1 mouse cellular context compared by ENCODE assay signal in genomic region chr14:123202848-123203247, GRCm38 (mm10).
A peak's percentile ranks its signal among the peaks of the same experiment; 100 is the strongest.
TF ChIP-seq lines count a peak whose summit lies in the region.

No protein-coding gene starts in this region.

TF ChIP-seq in MEL, 35 proteins besides CTCF, POLR2A, EP300 and RAD21 (continued from another document):
- TF ChIP-seq MAZ (IDR thresholded peaks at IDR 0.05; ENCODE audit: low read depth, low read length) (no peak), POLR2AphosphoS2 (IDR thresholded peaks at IDR 0.05; ENCODE audit: low read length) (no peak), SMC3 (IDR thresholded peaks at IDR 0.05; ENCODE audit: low read depth, low read length) (no peak), POLR2AphosphoS5 (IDR thresholded peaks at IDR 0.05; ENCODE audit: borderline replicate concordance, low read depth, low read length) (no peak), BHLHE40 (IDR thresholded peaks at IDR 0.05; ENCODE audit: borderline replicate concordance, low read depth, low read length) (peak; percentile 47; the same call in 1 of the 2 replicates), ZC3H11A (IDR thresholded peaks at IDR 0.05; ENCODE audit: low read depth, low read length) (no peak), CHD1 (IDR thresholded peaks at IDR 0.05; ENCODE audit: low read depth, low read length) (no peak), TAL1 (IDR thresholded peaks at IDR 0.05; ENCODE audit: low read length) (no peak), HCFC1 (IDR thresholded peaks at IDR 0.05; ENCODE audit: low read depth, low read length) (0 out of 2 replicates have a peak, but pooled peaks have one; percentile 15), ZNF384 (IDR thresholded peaks at IDR 0.05; ENCODE audit: low read depth, low read length) (no peak), TBP (IDR thresholded peaks at IDR 0.05; ENCODE audit: low read depth, low read length) (no peak)
TF ChIP-seq in MEL: peak in this region for 10.
